In the genomic region with DNA sequence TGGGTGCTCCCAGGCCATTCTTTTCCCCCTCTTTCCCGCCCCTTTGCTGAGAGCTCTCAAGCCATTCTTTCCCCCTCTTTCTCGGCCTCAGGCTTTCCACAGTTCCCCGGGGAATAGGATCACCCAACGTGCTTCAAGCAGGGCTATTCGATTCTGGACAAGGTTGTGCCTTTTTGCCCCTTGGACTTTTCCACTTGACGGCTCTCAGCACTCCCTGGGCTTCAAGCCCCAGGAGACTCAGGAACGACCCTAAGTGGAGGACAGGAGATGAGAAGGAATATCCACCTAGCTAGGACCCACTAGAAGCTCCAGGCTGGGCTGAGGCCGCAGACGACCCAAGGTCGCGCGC, we compare ENCODE assay signal across 8 mouse cellular contexts. TPM values are rescaled to one million over a fixed set of nuclear protein-coding genes. Genes with fewer than 3 reads are reported as not detected.
DNase-seq lines count a peak whose midpoint lies in the region; ATAC-seq and TF ChIP-seq lines count a peak whose summit lies in the region.

No protein-coding gene starts in this region.

- no peaks in the 10 kb centered on the region for H3K27me3 ChIP-seq in heart, embryonic 15.5 days
- no peaks in the 10 kb centered on the region for H3K27me3 ChIP-seq in G1E (ENCODE audit: insufficient read depth, low read length)
- H3K27me3 ChIP-seq in forebrain, embryonic 13.5 days = no peaks in the 10 kb centered on the region
- H3K27me3 ChIP-seq in liver, embryonic 12.5 days (replicated peaks) = no peaks in the 10 kb centered on the region

- WGBS in heart, embryonic 15.5 days = under 1% methylated on average over 12 of the region's 12 CpGs
- under 1% methylated on average over 12 of the region's 12 CpGs for WGBS in forebrain, embryonic 13.5 days
- 1% methylated on average over 12 of the region's 12 CpGs for WGBS in liver, embryonic 12.5 days (ENCODE audit: insufficient replicate concordance)

- H3K27ac ChIP-seq in heart, embryonic 15.5 days = peak overlapping the region; percentile 99
- H3K27ac ChIP-seq in forebrain, embryonic 13.5 days = peak overlapping the region; percentile 97
- peak overlapping the region; percentile 98 for H3K27ac ChIP-seq in liver, embryonic 12.5 days

- H3K9me3 ChIP-seq in heart, embryonic 15.5 days (replicated peaks) = no peaks in the 10 kb centered on the region
- H3K9me3 ChIP-seq in G1E (replicated peaks) = no peaks in the 10 kb centered on the region
- no peaks in the 10 kb centered on the region for H3K9me3 ChIP-seq in forebrain, embryonic 13.5 days (replicated peaks)
- no peaks in the 10 kb centered on the region for H3K9me3 ChIP-seq in liver, embryonic 12.5 days (replicated peaks)

- TF ChIP-seq CTCF in G1E (IDR thresholded peaks at IDR 0.05; ENCODE audit: low read depth, low read length) = no peak

- peak overlapping the region; percentile 96 for H3K9ac ChIP-seq in heart, embryonic 15.5 days
- H3K9ac ChIP-seq in forebrain, embryonic 13.5 days = peak overlapping the region; percentile 95
- H3K9ac ChIP-seq in liver, embryonic 12.5 days = peak overlapping the region; percentile 98

- H3K4me1 ChIP-seq in heart, embryonic 15.5 days (replicated peaks) = peaks cover 45% of the 10 kb centered on the region
- H3K4me1 ChIP-seq in G1E (ENCODE audit: insufficient read depth, low read depth, low read length) = peaks cover 78% of the 10 kb centered on the region
- peaks cover 40% of the 10 kb centered on the region for H3K4me1 ChIP-seq in forebrain, embryonic 13.5 days
- H3K4me1 ChIP-seq in liver, embryonic 12.5 days = peaks cover 74% of the 10 kb centered on the region

- no peak for DNase-seq in heart, adult 9 months (ENCODE audit: low spot score in 2 of 2)
- no peak for DNase-seq in G1E (ENCODE audit: low spot score)
- DNase-seq in right cerebral cortex, postnatal 14 days = no peak
- no peak for DNase-seq in adrenal gland, postnatal 4 days (ENCODE audit: low spot score in 2 of 2)
- no peak for DNase-seq in retina, postnatal 1 day

- no peak for ATAC-seq in heart, embryonic 15.5 days (replicated peaks; ENCODE audit: insufficient number of reproducible peaks, insufficient read depth, low FRiP score, low read depth)
- no peak for ATAC-seq in G1E (ENCODE audit: extremely low read depth, insufficient number of reproducible peaks, low FRiP score, poor library complexity, severe bottlenecking)
- ATAC-seq in forebrain, embryonic 13.5 days = no peak
- no peak for ATAC-seq in liver, embryonic 12.5 days

- peak overlapping the region; percentile 81 for H3K4me3 ChIP-seq in heart, embryonic 15.5 days
- H3K4me3 ChIP-seq in G1E (ENCODE audit: low read depth, low read length) = peak overlapping the region; percentile 90
- peak overlapping the region; percentile 89 for H3K4me3 ChIP-seq in forebrain, embryonic 13.5 days
- H3K4me3 ChIP-seq in liver, embryonic 12.5 days = peak overlapping the region; percentile 97

- H3K4me2 ChIP-seq in heart, embryonic 15.5 days = peak overlapping the region; percentile 83
- peak overlapping the region; percentile 91 for H3K4me2 ChIP-seq in forebrain, embryonic 13.5 days
- peak overlapping the region; percentile 93 for H3K4me2 ChIP-seq in liver, embryonic 12.5 days

- peaks cover 20% of the 10 kb centered on the region; the same call in 1 of the 2 replicates for H3K36me3 ChIP-seq in heart, embryonic 15.5 days
- peaks cover 49% of the 10 kb centered on the region for H3K36me3 ChIP-seq in G1E (replicated peaks)
- peaks cover 28% of the 10 kb centered on the region for H3K36me3 ChIP-seq in forebrain, embryonic 13.5 days (ENCODE audit: poor library complexity, severe bottlenecking)
- peaks cover 48% of the 10 kb centered on the region for H3K36me3 ChIP-seq in liver, embryonic 12.5 days

RNA-seq across cellular contexts. Expression of a gene that starts 0.7 kb away (rescaled TPM):
- 84.9 and 92.3 TPM in 2 replicates for polyA plus RNA-seq in heart, embryonic 15.5 days (2015; fragmentation: Nextera tagmentation; extraction: Ambion mirVana)
- total RNA-seq in G1E (2014; fragmentation: Nextera tagmentation) (83.0 and 116 TPM in 2 replicates), G1E (2017) (50.9 and 51.6 TPM in 2 replicates)
- 19.5 and 29.9 TPM in 2 replicates for polyA plus RNA-seq in G1E (2012)
- 188 and 198 TPM in 2 replicates for polyA plus RNA-seq in forebrain, embryonic 13.5 days (2015; fragmentation: Nextera tagmentation; extraction: Ambion mirVana)
- 119 and 126 TPM in 2 replicates for polyA plus RNA-seq in liver, embryonic 12.5 days (2016; fragmentation: Nextera tagmentation; extraction: Ambion mirVana)
- total RNA-seq in adrenal gland, postnatal 4 days (2021) = 100 to 1,000 TPM; 114 to 124 TPM

RNA-seq across cellular contexts. Expression of a gene that starts 1.1 kb away (rescaled TPM):
- polyA plus RNA-seq in heart, embryonic 15.5 days (2015; fragmentation: Nextera tagmentation; extraction: Ambion mirVana) = 22.8 and 25.6 TPM in 2 replicates
- total RNA-seq in G1E (2014; fragmentation: Nextera tagmentation) (17.0 and 26.1 TPM in 2 replicates), G1E (2017) (41.7 and 48.6 TPM in 2 replicates)
- 14.5 and 15.8 TPM in 2 replicates for polyA plus RNA-seq in G1E (2012)
- 21.1 and 24.9 TPM in 2 replicates for polyA plus RNA-seq in forebrain, embryonic 13.5 days (2015; fragmentation: Nextera tagmentation; extraction: Ambion mirVana)
- polyA plus RNA-seq in liver, embryonic 12.5 days (2016; fragmentation: Nextera tagmentation; extraction: Ambion mirVana) = 46.6 and 50.5 TPM in 2 replicates
- 10 to 100 TPM; 42.4 to 44.6 TPM for total RNA-seq in adrenal gland, postnatal 4 days (2021)

RNA-seq across cellular contexts. Expression of a gene that starts 43.4 kb away (rescaled TPM):
- 1.7 and 2.2 TPM in 2 replicates for polyA plus RNA-seq in heart, embryonic 15.5 days (2015; fragmentation: Nextera tagmentation; extraction: Ambion mirVana)
- total RNA-seq in G1E (2014; fragmentation: Nextera tagmentation) = not detected in 2 replicates
- 0.05 and 0.06 TPM in 2 replicates for total RNA-seq in G1E (2017)
- not detected in 2 replicates for polyA plus RNA-seq in G1E (2012)
- polyA plus RNA-seq in forebrain, embryonic 13.5 days (2015; fragmentation: Nextera tagmentation; extraction: Ambion mirVana) = 10.4 and 11.7 TPM in 2 replicates
- polyA plus RNA-seq in liver, embryonic 12.5 days (2016; fragmentation: Nextera tagmentation; extraction: Ambion mirVana) = 0.11 and 0.12 TPM in 2 replicates
- total RNA-seq in adrenal gland, postnatal 4 days (2021) = 1 to 10 TPM; 1.8 to 4.0 TPM

RNA-seq across cellular contexts. Expression of a gene that starts 44.7 kb away (rescaled TPM):
- 0.48 and 0.86 TPM in 2 replicates for polyA plus RNA-seq in heart, embryonic 15.5 days (2015; fragmentation: Nextera tagmentation; extraction: Ambion mirVana)
- total RNA-seq in G1E (2014; fragmentation: Nextera tagmentation) (not detected in 2 replicates), G1E (2017) (not detected in 2 replicates)
- polyA plus RNA-seq in G1E (2012) = 0.12 TPM in 1 of 2 replicates, not detected in the other
- 1.1 and 2.3 TPM in 2 replicates for polyA plus RNA-seq in forebrain, embryonic 13.5 days (2015; fragmentation: Nextera tagmentation; extraction: Ambion mirVana)
- polyA plus RNA-seq in liver, embryonic 12.5 days (2016; fragmentation: Nextera tagmentation; extraction: Ambion mirVana) = 2.6 and 4.7 TPM in 2 replicates
- 10 to 100 TPM in 1 of 2 experiments, 1 to 10 TPM in 1; 1.2 to 39.0 TPM for total RNA-seq in adrenal gland, postnatal 4 days (2021)
